Mouse (Mus musculus) neutrophil, adult 5-6 weeks (primary cell): Measurements from ENCODE around the gene Dock8. TPM values are rescaled to one million over a fixed set of nuclear protein-coding genes. Genes with fewer than 3 reads are reported as not detected.

Experiments used
- ATAC-seq: fragments of 151-379, 151-347 bp; 2 replicates; pipeline ENCODE4 v1.8.0; 2017; ENCODE audit warnings: mild to moderate bottlenecking, moderate TSS enrichment; ENCODE audit not compliant: insufficient number of reproducible peaks, poor library complexity, low FRiP score, severe bottlenecking; ENCODE audit errors: extremely low read depth
- total RNA-seq: library from RNA; stranded (forward); fragments of 200-1000 nt; gene quantifications from 2 replicates; pipeline ENCODE4 v1.2.3, GENCODE M21; 2017

Dock8 gene
- total RNA-seq, 1 experiment from 2014 or later, result 149 TPM

GRCm38 (mm10) chr19:25154506-25155178, 155.3 kb downstream of the Dock8 start:
- no peak for ATAC-seq

- no peak for ATAC-seq
Measured at GRCm38 (mm10) chr19:25155250-25155649, 155.9 kb downstream of the Dock8 start.

- no peak for ATAC-seq
Measured at GRCm38 (mm10) chr19:25155709-25156108, 156.4 kb downstream of the Dock8 start.

- ATAC-seq, result no peak
Measured at GRCm38 (mm10) chr19:25162270-25162669, 162.9 kb downstream of the Dock8 start.

GRCm38 (mm10) chr19:25163426-25163825, 164.1 kb downstream of the Dock8 start:
- no peak for ATAC-seq

GRCm38 (mm10) chr19:25166412-25166811, 167.1 kb downstream of the Dock8 start:
- no peak for ATAC-seq

GRCm38 (mm10) chr19:25171395-25171794, 172.1 kb downstream of the Dock8 start:
- ATAC-seq, result no peak

GRCm38 (mm10) chr19:25176746-25177145, 177.4 kb downstream of the Dock8 start:
- ATAC-seq, result no peak

- ATAC-seq, result no peak
Measured at GRCm38 (mm10) chr19:25180024-25180423, 180.7 kb downstream of the Dock8 start.

- no peak for ATAC-seq
Measured at GRCm38 (mm10) chr19:25180547-25180946, 181.2 kb downstream of the Dock8 start.

GRCm38 (mm10) chr19:25184076-25184475, 184.7 kb downstream of the Dock8 start:
- ATAC-seq, result no peak

GRCm38 (mm10) chr19:25186316-25186715, 187.0 kb downstream of the Dock8 start:
- no peak for ATAC-seq

- ATAC-seq, result no peak
Measured at GRCm38 (mm10) chr19:25187681-25188080, 188.3 kb downstream of the Dock8 start.

- no peak for ATAC-seq
Measured at GRCm38 (mm10) chr19:25193751-25194150, 194.4 kb downstream of the Dock8 start.

- no peak for ATAC-seq
Measured at GRCm38 (mm10) chr19:25200081-25200860, 200.9 kb downstream of the Dock8 start.

GRCm38 (mm10) chr19:25203077-25203476, 203.7 kb downstream of the Dock8 start:
- ATAC-seq, result no peak

- ATAC-seq, result no peak
Measured at GRCm38 (mm10) chr19:25206969-25207368, 207.6 kb downstream of the Dock8 start.

GRCm38 (mm10) chr19:25207731-25208361, 208.5 kb downstream of the Dock8 start:
- no peak for ATAC-seq

GRCm38 (mm10) chr19:25208596-25209110, 209.3 kb downstream of the Dock8 start:
- ATAC-seq, result no peak

GRCm38 (mm10) chr19:25220611-25221010, 221.3 kb downstream of the Dock8 start:
- ATAC-seq, result no peak
